ENCODE assay signal across 8 mouse cellular contexts in genomic region chr5:149312884-149313652, GRCm38 (mm10). TPM values are rescaled to one million over a fixed set of nuclear protein-coding genes. Genes with fewer than 3 reads are reported as not detected.
DNase-seq lines count a peak whose midpoint lies in the region; ATAC-seq lines count a peak whose summit lies in the region.

No protein-coding gene starts in this region.

- H3K36me3 ChIP-seq in embryonic facial prominence, embryonic 10.5 days (replicated peaks) = no peaks in the 10 kb centered on the region
- no peaks in the 10 kb centered on the region for H3K36me3 ChIP-seq in kidney, embryonic 15.5 days

- H3K9me3 ChIP-seq in embryonic facial prominence, embryonic 10.5 days = peaks cover 9% of the 10 kb centered on the region; the same call in 1 of the 2 replicates
- H3K9me3 ChIP-seq in kidney, embryonic 15.5 days (replicated peaks) = peaks cover 3% of the 10 kb centered on the region

- intact Hi-C loops in heart, postnatal 36 days (cut with DNase I) = no loop called here

- no peaks in the 10 kb centered on the region for H3K27me3 ChIP-seq in embryonic facial prominence, embryonic 10.5 days (replicated peaks; ENCODE audit: low read depth, poor library complexity, severe bottlenecking)
- H3K27me3 ChIP-seq in kidney, embryonic 15.5 days = no peaks in the 10 kb centered on the region

- H3K27ac ChIP-seq in embryonic facial prominence, embryonic 10.5 days (replicated peaks) = peak overlapping the region; percentile 75
- peak overlapping the region; percentile 27; the same call in 1 of the 2 replicates for H3K27ac ChIP-seq in kidney, embryonic 15.5 days

- ATAC-seq in kidney, embryonic 15.5 days (replicated peaks; ENCODE audit: low FRiP score) = no peak

- peaks cover 27% of the 10 kb centered on the region for H3K4me1 ChIP-seq in embryonic facial prominence, embryonic 10.5 days
- H3K4me1 ChIP-seq in kidney, embryonic 15.5 days = peaks cover 20% of the 10 kb centered on the region

- peak overlapping the region; percentile 50 for H3K4me2 ChIP-seq in kidney, embryonic 15.5 days

- 0 out of 2 replicates have a peak overlapping the region, but pooled peaks have one; percentile 14 for H3K4me3 ChIP-seq in embryonic facial prominence, embryonic 10.5 days
- H3K4me3 ChIP-seq in kidney, embryonic 15.5 days (replicated peaks) = peak overlapping the region; percentile 17

- WGBS in embryonic facial prominence, embryonic 10.5 days = 55% methylated on average over 23 of the region's 23 CpGs
- WGBS in kidney, embryonic 15.5 days = 45% methylated on average over 23 of the region's 23 CpGs

- peak; percentile 24 to 26 for DNase-seq in heart, adult 18-20 months
- DNase-seq in heart, postnatal 36 days = no peak
- no peak for DNase-seq in embryonic facial prominence, embryonic 10.5 days (ENCODE audit: low spot score)
- DNase-seq in lung, postnatal 10 days = peak; percentile 54
- DNase-seq in retina, embryonic 14.5 days (ENCODE audit: low spot score) = no peak
- no peak for DNase-seq in adrenal gland, postnatal 25 days
- DNase-seq in adrenal gland, adult 8-10 months = no peak

- 0 out of 2 replicates have a peak overlapping the region, but pooled peaks have one; percentile 15 for H3K9ac ChIP-seq in kidney, embryonic 15.5 days

RNA-seq across cellular contexts. Expression of gene Alox5ap, which starts 48.5 kb away (rescaled TPM):
- 10 to 100 TPM; 12.6 TPM for total RNA-seq in heart, adult 18-20 months (2021)
- total RNA-seq in heart, postnatal 36 days (2021) = 10 to 100 TPM; 13.4 to 26.8 TPM
- 5.5 and 5.8 TPM in 2 replicates for polyA plus RNA-seq in embryonic facial prominence, embryonic 10.5 days (2016; fragmentation: Nextera tagmentation; extraction: Ambion mirVana)
- polyA plus RNA-seq in kidney, embryonic 15.5 days (2015; fragmentation: Nextera tagmentation; extraction: Ambion mirVana) = 12.4 and 13.3 TPM in 2 replicates
- 9.4 and 14.1 TPM in 2 replicates for total RNA-seq in adrenal gland, postnatal 25 days (2021)
- total RNA-seq in adrenal gland, adult 8-10 months (2022) = 10 to 100 TPM; 14.1 to 24.7 (median 21.0) TPM

Comparison
In these comparisons a context has a peak if more than half of its experiments do, and no peak if none do; other contexts are left out.
1. DNase-seq: peak in heart, adult 18-20 months (2 of 2) and lung, postnatal 10 days (single experiment); none in heart, postnatal 36 days (0 of 2), embryonic facial prominence, embryonic 10.5 days (single experiment), retina, embryonic 14.5 days (single experiment), adrenal gland, postnatal 25 days (single experiment) and adrenal gland, adult 8-10 months (single experiment).